Mouse (Mus musculus) liver, embryonic 15.5 days (tissue): ENCODE results near the gene Mical3. TPM values are rescaled to one million over a fixed set of nuclear protein-coding genes. Genes with fewer than 3 reads are reported as not detected.
"Not testable (repeated sequence)": the region's sequence is repeated elsewhere in the genome, so short reads cannot be mapped to it uniquely, and the experiment has no call there.

Source experiments
- ATAC-seq: fragments of 200-750 bp; cut with Nextera tagmentation; 2 replicates; pipeline ENCODE4 v1.8.0; 2017; ENCODE audit warnings: moderate number of reproducible peaks, mild to moderate bottlenecking, moderate library complexity; ENCODE audit not compliant: insufficient read depth
- H3K27ac ChIP-seq: fragments of 300-500 bp; sonication (generic); replicated peaks from 2 replicates; pipeline ENCODE4 v1.5.1; 2015; ENCODE audit warnings: mild to moderate bottlenecking, inconsistent platforms
- H3K27me3 ChIP-seq: fragments of 300-500 bp; sonication (generic); 2 replicates; pipeline ENCODE4 v1.6.1; 2015; ENCODE audit warnings: mild to moderate bottlenecking, inconsistent platforms
- H3K36me3 ChIP-seq: fragments of 300-500 bp; sonication (generic); replicated peaks from 2 replicates; pipeline ENCODE4 v1.6.1; 2015; ENCODE audit warnings: moderate library complexity, mild to moderate bottlenecking, inconsistent platforms
- H3K4me1 ChIP-seq: fragments of 300-500 bp; sonication (generic); replicated peaks from 2 replicates; pipeline ENCODE4 v1.6.1; 2015; ENCODE audit warnings: inconsistent platforms
- H3K4me2 ChIP-seq: fragments of 300-500 bp; sonication (generic); 2 replicates; pipeline ENCODE4 v1.6.1; 2015; ENCODE audit warnings: moderate library complexity, mild to moderate bottlenecking, inconsistent platforms
- H3K4me3 ChIP-seq: fragments of 300-500 bp; sonication (generic); replicated peaks from 2 replicates; pipeline ENCODE4 v1.5.1; 2015; ENCODE audit warnings: mild to moderate bottlenecking, inconsistent platforms
- H3K9ac ChIP-seq: fragments of 300-500 bp; sonication (generic); 2 replicates; pipeline ENCODE4 v1.6.1; 2015; ENCODE audit warnings: moderate library complexity, mild to moderate bottlenecking, inconsistent platforms
- H3K9me3 ChIP-seq: fragments of 300-500 bp; sonication (generic); replicated peaks from 2 replicates; pipeline ENCODE4 v1.6.1; 2016; ENCODE audit warnings: inconsistent platforms
- WGBS: fragments of 180-500 bp; shearing (Covaris S2); methylation state at CpG from one replicate; pipeline ENCODE4 v1.1.7; 2015; ENCODE audit warnings: mixed read lengths; ENCODE audit not compliant: insufficient replicate concordance; 5-methylcytosine and 5-hydroxymethylcytosine counted together
- polyA plus RNA-seq: library from polyadenylated mRNA; unstranded; fragments of >200 nt; fragmentation: Nextera tagmentation; extraction: Ambion mirVana; gene quantifications from 2 replicates; pipeline ENCODE4 v1.2.1, GENCODE M21; 2015

The Mical3 gene
- polyA plus RNA-seq, 1 experiment from 2014 or later = 8.7 TPM

DNA sequence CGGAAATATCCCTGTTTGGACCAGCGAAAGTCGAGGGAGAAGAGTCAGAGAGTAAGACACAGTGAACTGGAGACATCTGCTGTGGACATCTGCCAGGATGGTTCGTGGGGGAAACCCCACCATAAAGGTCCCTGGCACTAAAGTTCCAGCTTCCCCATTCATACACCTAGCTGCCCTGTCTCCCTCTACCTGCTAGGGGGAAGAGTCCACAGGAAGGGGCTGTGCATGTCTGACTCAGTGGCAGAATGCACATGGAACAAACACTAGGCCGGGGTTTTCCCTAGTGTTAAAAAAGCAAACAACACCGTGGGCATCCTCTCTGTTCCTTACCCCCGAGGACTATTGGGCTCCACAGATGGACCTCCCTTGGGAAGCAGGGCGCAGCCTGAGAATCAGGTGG is 217.0 kb downstream of the Mical3 start:
- Histone ChIP-seq H3K4me2 (no peak overlapping the region), H3K36me3 (no peaks in the 10 kb centered on the region; the same call in 1 of the 2 replicates), H3K4me1 (peaks cover 67% of the 10 kb centered on the region), H3K4me3 (no peak overlapping the region), H3K9me3 (no peaks in the 10 kb centered on the region), H3K9ac (no peak overlapping the region), H3K27ac (peak overlapping the region; percentile 87; the same call in 1 of the 2 replicates), H3K27me3 (no peaks in the 10 kb centered on the region)
- 71% methylated on average over 8 of the region's 8 CpGs for WGBS
- ATAC-seq = no peak

DNA sequence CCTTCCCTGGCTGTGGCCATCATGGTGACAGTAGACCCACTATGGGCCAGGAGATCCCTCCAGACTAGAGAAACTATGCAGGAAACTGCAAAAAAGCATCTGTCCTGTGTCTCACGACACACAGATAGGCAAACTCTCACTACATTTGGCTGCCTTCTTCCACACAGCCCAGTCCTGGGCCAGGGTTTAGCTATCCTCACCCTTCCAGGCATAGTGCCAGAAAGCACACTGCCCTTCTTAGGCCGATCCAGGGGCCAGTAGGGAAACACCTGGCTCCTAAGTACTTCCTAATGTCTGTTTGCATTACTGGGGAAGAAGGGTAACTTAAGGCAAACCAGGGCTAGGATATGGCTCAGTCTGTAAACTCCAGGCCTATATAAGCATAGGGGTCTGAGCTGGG is 217.9 kb downstream of the Mical3 start:
- Histone ChIP-seq H3K4me1 (peaks cover 67% of the 10 kb centered on the region), H3K36me3 (no peaks in the 10 kb centered on the region; the same call in 1 of the 2 replicates), H3K9me3 (no peaks in the 10 kb centered on the region), H3K27me3 (no peaks in the 10 kb centered on the region), H3K4me3 (no peak overlapping the region), H3K9ac (no peak overlapping the region), H3K4me2 (no peak overlapping the region), H3K27ac (peak overlapping the region; percentile 24; the same call in 1 of the 2 replicates)
- WGBS = 48% methylated on average over 2 of the region's 2 CpGs
- ATAC-seq = no peak

DNA sequence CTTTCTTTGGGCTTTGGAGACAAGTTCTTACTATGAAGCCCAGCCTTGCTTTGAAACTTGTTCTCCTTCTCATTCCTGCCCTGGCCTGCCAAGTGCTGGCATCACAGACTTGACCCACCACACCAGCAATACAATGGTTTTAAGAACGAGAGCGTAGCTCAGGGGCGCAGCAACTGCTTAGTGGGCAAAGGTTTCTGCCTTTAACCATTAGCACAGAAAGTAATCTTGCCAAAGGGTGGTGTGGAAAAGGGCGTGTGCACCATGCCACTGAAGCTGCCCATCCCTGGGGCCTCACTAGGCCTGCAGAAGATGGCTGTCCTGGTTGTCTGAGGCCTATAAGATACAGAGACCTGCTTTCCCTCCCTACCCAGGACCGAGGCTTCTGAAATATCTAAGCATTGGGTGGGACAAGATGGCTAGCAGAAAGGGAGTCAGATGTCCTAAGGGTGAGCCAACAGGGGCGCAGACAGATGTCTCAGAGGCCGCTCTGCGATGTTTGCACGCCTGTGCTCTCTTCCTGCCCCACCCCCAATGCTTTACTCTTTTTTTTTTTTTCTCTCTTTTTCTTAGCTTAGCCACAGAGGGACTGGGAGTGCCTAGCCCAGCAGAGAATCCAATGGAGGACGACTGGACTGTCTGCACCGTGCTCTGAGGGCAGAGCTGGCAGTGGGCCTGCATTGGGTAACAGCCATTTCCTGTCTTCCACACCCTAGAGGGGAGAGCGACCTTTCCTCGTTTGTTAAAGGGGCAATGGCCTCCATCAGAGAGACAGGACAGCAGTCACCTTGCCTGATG is 219.4 kb downstream of the Mical3 start:
- H3K4me3 ChIP-seq = no peak overlapping the region
- H3K9ac ChIP-seq = 0 out of 2 replicates have a peak overlapping the region, but pooled peaks have one; percentile 8
- H3K4me2 ChIP-seq = peak overlapping the region; percentile 35
- WGBS = 49% methylated on average over 13 of the region's 13 CpGs
- H3K27me3 ChIP-seq = no peaks in the 10 kb centered on the region
- no peaks in the 10 kb centered on the region for H3K9me3 ChIP-seq
- peaks cover 5% of the 10 kb centered on the region; the same call in 1 of the 2 replicates for H3K36me3 ChIP-seq
- H3K4me1 ChIP-seq = peaks cover 61% of the 10 kb centered on the region
- H3K27ac ChIP-seq = peak overlapping the region; percentile 74
- no peak for ATAC-seq

DNA sequence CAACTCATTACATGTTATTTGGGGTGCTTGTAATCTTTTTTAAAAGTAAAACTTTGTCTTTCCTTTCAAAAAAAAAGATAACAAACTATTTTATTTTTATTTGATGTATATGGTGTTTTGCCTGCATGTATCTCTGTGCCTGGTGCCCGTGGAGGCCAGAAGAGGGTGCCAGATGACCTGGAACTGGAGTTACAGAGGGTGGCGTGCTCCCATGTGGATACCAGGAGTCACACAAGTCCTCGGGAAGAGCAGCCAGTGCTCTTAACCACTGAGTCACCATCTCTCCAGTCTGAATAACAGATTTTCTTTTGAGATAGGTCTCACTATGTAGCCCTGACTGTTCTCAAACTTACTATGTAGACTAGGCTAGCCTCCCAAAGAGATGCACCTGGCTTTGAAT is 221.3 kb downstream of the Mical3 start:
- 62% methylated on average over 3 of the region's 3 CpGs for WGBS
- H3K4me2 ChIP-seq = no peak overlapping the region
- H3K27me3 ChIP-seq = no peaks in the 10 kb centered on the region
- H3K9ac ChIP-seq = no peak overlapping the region
- no peaks in the 10 kb centered on the region for H3K9me3 ChIP-seq
- peaks cover 52% of the 10 kb centered on the region for H3K4me1 ChIP-seq
- no peak for ATAC-seq
- H3K36me3 ChIP-seq = peaks cover 11% of the 10 kb centered on the region; the same call in 1 of the 2 replicates
- no peak overlapping the region for H3K27ac ChIP-seq
- no peak overlapping the region for H3K4me3 ChIP-seq

DNA sequence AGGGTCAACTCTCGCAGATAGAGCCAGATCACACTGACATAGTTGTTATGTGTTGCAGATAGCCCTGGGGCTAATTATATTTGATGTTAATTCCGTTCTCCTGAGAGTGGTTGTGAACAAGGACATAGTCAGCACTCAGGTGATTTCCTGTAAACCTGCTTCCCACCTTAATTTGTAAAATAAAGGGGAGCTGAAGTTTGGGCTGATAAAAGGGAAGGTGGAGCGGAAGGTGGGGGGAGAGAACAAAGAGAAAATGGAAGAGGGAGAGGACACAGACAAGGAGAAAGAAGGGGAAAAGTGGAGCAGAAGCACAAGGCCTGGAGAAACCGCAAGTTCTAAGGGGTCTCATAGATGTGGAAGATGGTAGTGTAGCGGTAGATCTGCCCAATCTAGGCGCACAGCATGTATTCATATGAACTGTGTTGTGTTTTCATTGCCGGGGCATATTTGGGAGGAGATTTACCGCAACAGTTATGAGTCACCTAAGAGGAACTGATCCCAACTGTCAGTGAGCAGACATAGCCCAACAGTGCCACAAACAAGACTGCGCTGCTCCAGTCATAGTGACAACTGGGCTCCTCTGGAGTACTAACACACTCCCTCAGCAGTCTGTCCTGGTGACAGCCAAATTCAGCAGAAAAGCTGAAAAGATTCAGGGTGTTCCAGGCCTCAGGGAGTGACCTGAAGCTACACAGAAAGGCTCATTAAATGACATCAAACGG is 222.8 kb downstream of the Mical3 start:
- not testable (repeated sequence) for H3K4me3 ChIP-seq

DNA sequence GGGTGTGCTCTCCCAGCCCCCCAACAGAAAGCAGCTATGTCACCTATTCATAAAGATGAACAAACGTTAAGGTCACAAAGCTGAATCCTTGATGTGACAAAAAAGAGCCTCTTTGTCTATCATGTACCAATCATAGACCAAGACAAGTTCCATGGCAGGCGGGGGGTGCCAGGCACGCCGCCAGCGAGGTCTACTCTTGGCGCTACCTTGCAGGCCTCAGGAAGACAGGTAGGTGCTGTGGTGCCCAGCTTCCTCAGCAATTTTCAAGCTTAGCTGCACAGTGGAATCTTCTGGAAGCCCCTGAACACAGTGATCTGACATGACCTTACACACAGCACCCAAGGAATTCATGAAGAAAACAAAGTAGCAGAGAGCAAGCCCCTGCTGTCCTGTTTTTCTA is 224.3 kb downstream of the Mical3 start:
- no peak overlapping the region for H3K4me2 ChIP-seq
- H3K27ac ChIP-seq = no peak overlapping the region
- 87% methylated on average over 6 of the region's 6 CpGs for WGBS
- no peak overlapping the region for H3K4me3 ChIP-seq
- H3K27me3 ChIP-seq = no peaks in the 10 kb centered on the region
- H3K9me3 ChIP-seq = no peaks in the 10 kb centered on the region
- H3K36me3 ChIP-seq = peaks cover 11% of the 10 kb centered on the region; the same call in 1 of the 2 replicates
- no peak for ATAC-seq
- no peak overlapping the region for H3K9ac ChIP-seq
- H3K4me1 ChIP-seq = peaks cover 40% of the 10 kb centered on the region

More for the DNA sequence above, 222.8 kb downstream of the Mical3 start:
- H3K4me2 ChIP-seq, H3K27me3 ChIP-seq, H3K9me3 ChIP-seq, H3K9ac ChIP-seq, H3K27ac ChIP-seq, ATAC-seq: not testable (repeated sequence)
- Histone ChIP-seq H3K4me1 (peaks cover 52% of the 10 kb centered on the region), H3K36me3 (peaks cover 11% of the 10 kb centered on the region; the same call in 1 of the 2 replicates)
- 72% methylated on average over 10 of the region's 10 CpGs for WGBS

DNA sequence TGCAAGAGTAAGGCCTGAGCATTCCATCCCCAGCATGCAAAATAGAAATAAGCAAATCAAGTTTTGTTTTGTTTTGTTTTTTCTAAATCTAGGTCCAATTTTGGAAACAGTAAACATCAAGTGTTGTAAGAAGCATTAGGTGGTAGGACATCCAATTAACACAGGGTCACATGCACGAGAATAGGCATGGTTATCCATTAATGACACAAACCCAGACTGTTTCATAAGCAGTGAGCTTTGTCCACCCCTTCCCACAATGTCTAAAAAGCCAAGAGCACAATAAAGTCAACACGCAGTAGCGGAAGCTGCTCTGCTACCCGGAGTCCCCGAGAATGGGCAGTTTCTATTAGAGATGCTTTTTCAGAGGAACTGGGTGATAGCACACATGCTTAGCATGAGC is 225.7 kb downstream of the Mical3 start:
- ATAC-seq = peak; percentile 26; the same call in 1 of the 2 replicates
- no peak overlapping the region for H3K4me2 ChIP-seq
- peak overlapping the region; percentile 61 for H3K27ac ChIP-seq
- no peaks in the 10 kb centered on the region for H3K27me3 ChIP-seq
- WGBS = 79% methylated on average over 5 of the region's 5 CpGs
- peaks cover 32% of the 10 kb centered on the region for H3K4me1 ChIP-seq
- no peak overlapping the region for H3K9ac ChIP-seq
- peaks cover 13% of the 10 kb centered on the region for H3K36me3 ChIP-seq
- H3K4me3 ChIP-seq = no peak overlapping the region
- no peaks in the 10 kb centered on the region for H3K9me3 ChIP-seq

DNA sequence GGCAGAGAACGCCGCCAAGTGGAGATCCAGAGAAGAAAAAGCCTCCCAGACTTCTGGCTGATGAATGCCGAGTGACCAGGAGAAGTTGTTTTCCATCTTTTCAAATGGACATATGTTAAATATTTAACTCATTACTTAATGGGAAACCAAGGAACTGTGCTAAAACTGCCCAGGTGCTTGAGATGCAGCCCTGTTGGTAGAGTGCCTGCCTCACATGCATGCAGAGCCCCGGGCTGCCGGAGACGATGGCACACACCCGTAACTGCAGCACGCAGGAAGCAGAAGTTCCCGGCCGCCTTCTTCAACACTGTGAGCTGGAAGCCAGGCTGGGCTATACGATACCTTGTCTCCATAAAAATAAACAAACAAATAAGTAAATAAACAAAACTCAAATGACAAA is 226.8 kb downstream of the Mical3 start:
- no peaks in the 10 kb centered on the region for H3K9me3 ChIP-seq
- H3K36me3 ChIP-seq = peaks cover 20% of the 10 kb centered on the region
- H3K27ac ChIP-seq = peak overlapping the region; percentile 61
- peak overlapping the region; percentile 3; the same call in 1 of the 2 replicates for H3K4me2 ChIP-seq
- no peak for ATAC-seq
- no peak overlapping the region for H3K4me3 ChIP-seq
- 59% methylated on average over 11 of the region's 11 CpGs for WGBS
- H3K27me3 ChIP-seq = no peaks in the 10 kb centered on the region
- peaks cover 32% of the 10 kb centered on the region for H3K4me1 ChIP-seq
- no peak overlapping the region for H3K9ac ChIP-seq

DNA sequence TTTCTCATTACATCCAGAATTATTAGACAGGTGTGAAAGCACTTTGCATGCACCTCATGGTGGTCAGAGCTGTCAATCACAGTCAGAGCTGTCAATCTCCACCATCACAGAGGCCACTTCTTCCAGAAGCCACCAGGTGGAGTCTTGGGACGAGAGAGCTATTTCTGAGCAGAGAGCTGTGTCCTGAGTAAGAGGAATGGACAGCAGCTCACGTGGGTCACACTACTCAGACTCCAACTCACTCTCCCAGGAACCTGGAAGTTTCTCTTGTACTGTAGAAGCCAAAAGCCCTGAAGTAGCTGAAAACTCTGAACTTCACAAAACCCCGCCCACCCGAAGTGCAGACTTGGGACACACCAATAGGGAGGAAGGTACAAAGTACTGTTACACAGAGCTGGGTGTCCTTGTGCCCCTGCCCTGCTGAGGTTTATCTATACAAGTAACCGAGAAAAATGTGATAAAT is 227.3 kb downstream of the Mical3 start:
- H3K9ac ChIP-seq = no peak overlapping the region
- peak overlapping the region; percentile 61 for H3K27ac ChIP-seq
- H3K4me3 ChIP-seq = no peak overlapping the region
- no peaks in the 10 kb centered on the region for H3K27me3 ChIP-seq
- H3K4me1 ChIP-seq = peaks cover 32% of the 10 kb centered on the region
- peaks cover 20% of the 10 kb centered on the region for H3K36me3 ChIP-seq
- H3K4me2 ChIP-seq = peak overlapping the region; percentile 3; the same call in 1 of the 2 replicates
- H3K9me3 ChIP-seq = no peaks in the 10 kb centered on the region
- 31% methylated on average over 5 of the region's 5 CpGs for WGBS
- peak; percentile 60 for ATAC-seq

DNA sequence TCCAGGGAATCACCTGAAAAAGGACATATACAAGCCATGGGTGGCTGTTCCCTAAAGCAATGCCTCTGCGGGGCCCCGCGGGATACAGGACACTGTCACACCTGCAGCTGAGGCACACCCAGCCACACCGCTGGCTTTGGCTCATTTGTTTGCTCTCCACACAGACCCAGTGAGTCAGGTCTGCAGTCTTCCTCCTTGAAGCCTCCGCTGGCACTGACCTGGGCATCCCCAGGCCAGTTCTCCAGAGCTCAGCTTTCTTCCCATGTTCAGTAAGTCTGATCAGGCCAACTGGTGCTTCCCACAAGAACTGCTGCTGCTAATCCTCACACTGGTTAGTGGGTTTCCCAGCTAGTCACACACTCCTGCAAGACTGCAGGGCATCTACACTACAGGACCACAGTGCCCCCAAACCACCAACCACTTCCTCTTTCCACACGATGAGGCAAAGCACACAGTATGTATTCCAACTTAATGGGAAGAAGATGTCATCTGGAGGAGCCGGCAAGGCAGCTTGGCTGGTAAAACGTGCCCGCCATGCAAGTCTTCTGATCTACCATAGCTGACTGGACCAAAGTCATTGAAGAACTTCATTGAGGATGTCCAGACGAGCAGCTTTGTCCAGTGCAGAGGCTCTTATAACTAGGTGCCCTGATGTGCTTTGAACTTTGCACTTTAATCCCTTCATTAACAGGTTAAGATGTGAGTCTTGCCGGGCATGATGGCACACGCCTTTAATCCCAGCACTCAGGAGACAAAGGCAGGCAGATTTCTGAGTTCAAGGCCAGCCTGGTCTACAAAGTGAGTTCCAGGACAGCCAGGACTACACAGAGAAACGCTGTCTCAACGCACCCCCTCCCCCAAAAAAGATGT is 228.8 kb downstream of the Mical3 start:
- Histone ChIP-seq H3K4me1 (peaks cover 32% of the 10 kb centered on the region), H3K4me3 (no peak overlapping the region), H3K27me3 (no peaks in the 10 kb centered on the region), H3K4me2 (no peak overlapping the region), H3K9ac (no peak overlapping the region), H3K9me3 (no peaks in the 10 kb centered on the region), H3K36me3 (peaks cover 26% of the 10 kb centered on the region), H3K27ac (no peak overlapping the region)
- no peak for ATAC-seq
- WGBS = 64% methylated on average over 14 of the region's 14 CpGs
